Mouse (Mus musculus): Measurements from ENCODE around the gene Lancl2.

The Lancl2 gene

GRCm38 (mm10) chr6:57702376-57702742, at the start of gene Lancl2:
Lancl2 (plus strand) TSS chr6:57702540.
- in situ Hi-C loops (cut with MboI, MseI) = loop anchor here (25.0 kb wide), 2 partner anchors 935 to 1485 kb away; no protein-coding TSS in a partner anchor

- in situ Hi-C loops (cut with MboI, MseI) = no loop called here
These were observed 41.0 kb upstream of the Lancl2 start for GRCm38 (mm10) chr6:57661295-57661694.

- in situ Hi-C loops (cut with MboI, MseI) = no loop called here
These were observed 18.2 kb upstream of the Lancl2 start for GRCm38 (mm10) chr6:57684156-57684555.

GRCm38 (mm10) chr6:57691467-57692261, 10.7 kb upstream of the Lancl2 start, which contains the start of gene Pyurf:
Pyurf (minus strand) TSS chr6:57692078.
- in situ Hi-C loops (cut with MboI, MseI) = loop anchor here (5.0 to 10.0 kb wide), 2 partner anchors 154 to 767 kb away; partner anchors contain the start of genes Nt5c3, Ppm1k and Vmn1r4

GRCm38 (mm10) chr6:57693116-57693515, 9.2 kb upstream of the Lancl2 start:
- in situ Hi-C loops (cut with MboI, MseI) = loop anchor here (5.0 to 10.0 kb wide), 2 partner anchors 156 to 768 kb away; partner anchors contain the start of genes Nt5c3, Ppm1k and Vmn1r4

- in situ Hi-C loops (cut with MboI, MseI) = loop anchor here (25.0 kb wide), 2 partner anchors 936 to 1486 kb away; no protein-coding TSS in a partner anchor
These were observed 654 bp upstream of the Lancl2 start for GRCm38 (mm10) chr6:57701686-57702085.

GRCm38 (mm10) chr6:57702743-57703499, 581 bp downstream of the Lancl2 start:
- in situ Hi-C loops (cut with MboI, MseI) = loop anchor here (25.0 kb wide), 2 partner anchors 934 to 1484 kb away; no protein-coding TSS in a partner anchor

GRCm38 (mm10) chr6:57703703-57704102, 1.4 kb downstream of the Lancl2 start:
- in situ Hi-C loops (cut with MboI, MseI) = loop anchor here (25.0 kb wide), 2 partner anchors 934 to 1484 kb away; no protein-coding TSS in a partner anchor

GRCm38 (mm10) chr6:57706721-57707120, 4.4 kb downstream of the Lancl2 start:
- in situ Hi-C loops (cut with MboI, MseI) = loop anchor here (25.0 kb wide), 2 partner anchors 931 to 1481 kb away; no protein-coding TSS in a partner anchor

GRCm38 (mm10) chr6:57711726-57712125, 9.4 kb downstream of the Lancl2 start:
- in situ Hi-C loops (cut with MboI, MseI) = loop anchor here (5.0 to 25.0 kb wide), 3 partner anchors 111 to 1476 kb away; no protein-coding TSS in a partner anchor

- in situ Hi-C loops (cut with MboI, MseI) = loop anchor here (25.0 kb wide), 2 partner anchors 916 to 1466 kb away; no protein-coding TSS in a partner anchor
These were observed 19.0 kb downstream of the Lancl2 start for GRCm38 (mm10) chr6:57721347-57721746.

- in situ Hi-C loops (cut with MboI, MseI) = no loop called here
These were observed 40.4 kb downstream of the Lancl2 start for GRCm38 (mm10) chr6:57742749-57743148.

- in situ Hi-C loops (cut with MboI, MseI) = no loop called here
These were observed 41.0 kb downstream of the Lancl2 start for GRCm38 (mm10) chr6:57743333-57743732.

GRCm38 (mm10) chr6:57744123-57744522, 41.8 kb downstream of the Lancl2 start:
- in situ Hi-C loops (cut with MboI, MseI) = no loop called here

GRCm38 (mm10) chr6:57744974-57745747, 42.8 kb downstream of the Lancl2 start:
- in situ Hi-C loops (cut with MboI, MseI) = no loop called here

- in situ Hi-C loops (cut with MboI, MseI) = no loop called here
These were observed 43.4 kb downstream of the Lancl2 start for GRCm38 (mm10) chr6:57745748-57746129.

- in situ Hi-C loops (cut with MboI, MseI) = no loop called here
These were observed 51.8 kb downstream of the Lancl2 start for GRCm38 (mm10) chr6:57753962-57754759.

GRCm38 (mm10) chr6:57763054-57763453, 60.7 kb downstream of the Lancl2 start:
- in situ Hi-C loops (cut with MboI, MseI) = no loop called here

GRCm38 (mm10) chr6:57765095-57765878, 62.9 kb downstream of the Lancl2 start:
- in situ Hi-C loops (cut with MboI, MseI) = no loop called here
